Mouse (Mus musculus) left cerebral cortex, postnatal 10 days (tissue): ENCODE results near the gene Msantd3. TPM values are rescaled to one million over a fixed set of nuclear protein-coding genes. Genes with fewer than 3 reads are reported as not detected.

Experiments
- DNase-seq, 2 experiments: peaks; one replicate each; pipeline ENCODE4 v3.0.0; 2021 to 2022; ENCODE audit warnings: low spot score in 2 of 2, mixed read lengths in 1 of 2; ENCODE audit errors: extremely low spot score in 1 of 2
- intact Hi-C: fragments of 180-260 bp; cut with DNase I; formaldehyde crosslinking; loops from one replicate; pipeline ENCODE4 v1.15.1; 2025
- total RNA-seq, 2 experiments: library from RNA; stranded (reverse); gene quantifications; 2 replicates each; pipeline ENCODE4 v1.2.3; 2021

Gene Msantd3
- total RNA-seq, 2 experiments from 2014 or later, result 27.6 to 33.1 TPM

GRCm38 (mm10) chr4:48588576-48588975 lies 48.8 kb downstream of the Msantd3 start:
- intact Hi-C loops, result loop anchor here (5.0 kb wide), 1 partner anchor 94 kb away; no protein-coding TSS in a partner anchor
- DNase-seq, result no peak

GRCm38 (mm10) chr4:48590862-48591261 lies 51.1 kb downstream of the Msantd3 start:
- intact Hi-C loops, result no loop called here
- no peak for DNase-seq

- intact Hi-C loops, result no loop called here
Measured at GRCm38 (mm10) chr4:48591390-48591789, 51.7 kb downstream of the Msantd3 start.

GRCm38 (mm10) chr4:48592328-48592727 lies 52.6 kb downstream of the Msantd3 start:
- no peak for DNase-seq
- intact Hi-C loops, result no loop called here

More at GRCm38 (mm10) chr4:48591390-48591789, 51.7 kb downstream of the Msantd3 start:
- no peak for DNase-seq

- intact Hi-C loops, result no loop called here
- no peak for DNase-seq
Measured at GRCm38 (mm10) chr4:48592844-48593243, 53.1 kb downstream of the Msantd3 start.

GRCm38 (mm10) chr4:48596111-48596510 lies 56.4 kb downstream of the Msantd3 start:
- intact Hi-C loops, result no loop called here
- DNase-seq, result no peak

GRCm38 (mm10) chr4:48605650-48606049 lies 65.9 kb downstream of the Msantd3 start:
- intact Hi-C loops, result no loop called here
- no peak for DNase-seq

GRCm38 (mm10) chr4:48609485-48609884 lies 69.8 kb downstream of the Msantd3 start:
- DNase-seq, result peak in 1 of 2 experiments; percentile 47

GRCm38 (mm10) chr4:48610251-48610650 lies 70.5 kb downstream of the Msantd3 start:
- intact Hi-C loops, result no loop called here
- no peak for DNase-seq

More at GRCm38 (mm10) chr4:48609485-48609884, 69.8 kb downstream of the Msantd3 start:
- intact Hi-C loops, result no loop called here

Other genes starting within 250 kb of the Msantd3 start
- gene Tex10, start 66.5 kb upstream of the Msantd3 start, total RNA-seq, result 10 to 100 TPM; 24.6 to 25.1 TPM
- 100 to 1,000 TPM; 172 TPM for gene Tmeff1, start 45.2 kb downstream of the Msantd3 start, total RNA-seq
- gene Cavin4, start 123.6 kb downstream of the Msantd3 start, total RNA-seq, result 1 to 10 TPM; 2.5 to 2.7 TPM